Mouse (Mus musculus): ENCODE data around the gene Tssc4.

Tssc4 gene

DNA sequence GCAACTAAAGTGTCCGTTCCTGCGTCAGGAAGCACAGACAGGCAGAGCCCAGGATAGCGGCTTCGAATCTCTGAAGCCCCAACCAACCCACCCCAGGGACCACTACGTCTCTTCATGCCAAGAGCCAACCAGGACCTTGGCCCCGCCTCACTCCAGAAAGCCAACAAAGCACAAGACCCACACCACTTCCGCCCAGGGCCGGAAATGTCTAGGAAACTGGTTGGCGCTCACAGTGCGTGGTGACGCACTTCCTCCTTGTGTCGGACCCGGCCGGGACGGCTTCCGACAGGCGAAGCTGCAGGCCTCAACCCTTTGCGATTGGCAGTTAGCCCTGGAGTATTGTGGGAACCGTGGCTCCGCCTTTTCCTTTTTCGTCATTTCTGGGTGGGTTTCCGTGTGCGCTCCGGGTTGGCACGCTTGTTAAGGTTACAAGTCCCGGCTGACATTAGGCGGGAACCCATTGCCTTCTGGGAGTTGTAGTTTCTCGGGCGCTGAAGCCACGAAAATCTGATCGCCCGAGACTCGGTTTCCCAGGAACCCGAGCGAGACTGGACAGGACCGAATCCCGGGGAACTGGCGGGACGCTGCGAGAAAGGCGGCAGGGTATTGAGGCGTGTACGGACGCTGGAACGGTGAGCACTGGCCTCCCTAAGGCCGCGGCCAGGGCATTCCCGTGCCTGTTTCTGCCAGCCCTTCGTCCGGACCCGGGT, at the start of gene Tssc4:
Tssc4 (plus strand) TSS at position 368 of the 710 bp plus-strand sequence.
- DNase-seq, result peak; percentile 97

DNA sequence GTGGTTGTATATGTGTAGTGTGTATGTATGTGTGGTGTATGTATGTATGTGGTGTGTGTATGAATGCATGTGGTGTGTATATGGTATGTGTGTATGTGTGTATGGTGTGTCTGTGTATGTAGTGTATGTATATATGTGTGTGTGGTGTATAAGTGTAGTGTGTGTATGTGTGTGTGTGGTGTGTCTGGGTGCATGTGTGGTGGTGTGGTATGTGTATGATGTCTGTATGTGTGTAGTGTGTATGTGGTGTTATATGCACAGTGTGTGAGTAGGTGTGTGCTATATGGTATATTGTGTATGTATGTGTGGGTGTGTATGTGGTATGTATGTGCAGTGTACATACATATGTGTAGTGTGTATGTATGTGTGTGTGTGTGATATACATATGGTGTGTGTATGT, 49.0 kb upstream of the Tssc4 start:
- DNase-seq, result no peak

DNA sequence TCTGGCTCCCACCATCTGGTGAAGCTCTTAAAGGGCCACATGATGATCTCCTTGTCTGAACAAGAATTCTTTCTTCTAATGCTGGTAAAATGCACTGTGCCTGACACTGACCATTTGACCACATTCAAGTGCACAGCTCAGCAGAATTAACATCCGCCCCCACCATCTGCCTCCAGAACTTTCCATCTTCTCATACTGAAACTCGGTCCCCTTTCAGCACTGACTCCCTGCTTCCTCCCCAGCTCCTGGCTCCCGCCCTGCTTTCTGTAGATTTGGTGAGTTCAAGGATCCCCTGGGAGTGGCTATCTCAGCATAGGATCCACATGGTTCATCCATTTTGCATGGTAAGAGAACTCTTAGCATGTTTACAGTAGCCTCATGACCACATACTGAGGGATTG, 48.3 kb upstream of the Tssc4 start:
- DNase-seq, result no peak

DNA sequence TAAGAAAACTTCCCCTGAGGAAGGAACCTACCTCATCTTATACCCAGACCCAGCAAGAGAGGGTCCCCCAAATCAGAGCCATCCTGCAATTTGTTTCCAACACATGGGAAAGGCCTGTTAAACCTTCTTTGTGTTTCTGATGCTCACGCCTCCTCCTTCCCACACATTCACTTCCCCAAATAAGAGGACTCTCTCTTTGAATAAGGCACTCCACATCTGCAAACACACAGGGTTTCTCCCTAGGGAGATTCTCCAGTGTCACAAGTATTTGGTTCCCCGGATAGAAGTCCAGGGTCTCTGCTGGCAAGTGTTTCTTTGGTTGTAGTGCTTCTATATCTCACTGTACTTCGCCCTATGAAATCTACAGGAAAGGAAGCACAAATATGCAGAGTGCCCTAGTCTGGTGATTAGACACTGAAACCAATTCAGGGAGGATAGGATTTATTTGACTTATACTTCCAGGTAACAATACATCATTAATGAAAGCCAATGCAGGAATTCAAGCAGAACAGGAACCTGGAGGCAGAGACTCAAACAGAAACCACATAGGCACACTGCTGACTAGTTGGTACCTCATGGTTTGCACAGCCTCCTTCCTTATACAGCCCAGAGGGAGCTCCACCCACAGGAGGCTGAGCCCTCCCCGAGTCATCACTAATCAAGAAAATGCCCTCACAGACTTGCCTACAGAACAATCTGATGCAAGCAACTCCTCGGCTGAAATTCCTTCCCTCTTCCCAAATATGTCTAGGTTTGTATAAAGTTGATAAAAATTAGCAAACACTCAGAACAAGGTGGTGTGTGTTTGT, 47.5 kb upstream of the Tssc4 start:
- DNase-seq, result no peak

DNA sequence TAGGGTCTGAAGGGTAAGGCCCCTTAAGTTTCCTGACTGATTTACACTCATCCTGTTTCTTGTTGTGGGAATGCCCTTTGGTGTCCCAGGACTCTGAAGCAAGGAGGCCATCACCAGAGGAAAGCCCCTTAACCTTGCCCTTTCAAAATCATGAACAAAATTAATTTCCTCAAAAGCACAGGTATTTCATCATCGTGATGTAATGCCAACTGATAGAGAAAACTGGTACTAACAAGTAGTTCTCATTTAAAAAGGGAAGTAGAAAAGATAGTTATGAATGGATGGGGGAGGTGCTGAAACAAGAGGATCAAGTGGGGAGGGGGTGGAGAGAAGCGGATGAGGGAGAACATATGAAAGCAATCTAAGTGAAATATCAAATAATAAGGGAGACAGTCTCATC, 45.5 kb upstream of the Tssc4 start:
- no peak for DNase-seq

DNA sequence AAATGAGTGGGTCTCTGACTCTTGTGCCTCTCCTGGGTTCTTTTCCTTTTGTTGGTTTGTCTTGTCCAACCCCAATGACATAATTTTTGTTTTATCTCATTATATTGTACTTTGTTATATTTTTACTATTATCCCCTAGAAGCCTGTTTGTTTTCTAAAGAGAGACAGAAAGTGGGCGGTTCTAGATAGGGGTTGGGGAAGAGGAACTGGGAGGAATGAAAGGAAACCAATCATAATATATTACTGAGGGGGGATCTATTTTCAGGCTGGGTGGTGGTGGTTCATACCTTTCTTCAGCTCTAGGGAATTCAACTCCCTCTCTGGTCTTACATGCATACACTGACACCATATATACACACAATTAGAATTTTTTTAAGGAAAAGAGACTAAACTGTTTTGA, 44.8 kb upstream of the Tssc4 start:
- no peak for DNase-seq

DNA sequence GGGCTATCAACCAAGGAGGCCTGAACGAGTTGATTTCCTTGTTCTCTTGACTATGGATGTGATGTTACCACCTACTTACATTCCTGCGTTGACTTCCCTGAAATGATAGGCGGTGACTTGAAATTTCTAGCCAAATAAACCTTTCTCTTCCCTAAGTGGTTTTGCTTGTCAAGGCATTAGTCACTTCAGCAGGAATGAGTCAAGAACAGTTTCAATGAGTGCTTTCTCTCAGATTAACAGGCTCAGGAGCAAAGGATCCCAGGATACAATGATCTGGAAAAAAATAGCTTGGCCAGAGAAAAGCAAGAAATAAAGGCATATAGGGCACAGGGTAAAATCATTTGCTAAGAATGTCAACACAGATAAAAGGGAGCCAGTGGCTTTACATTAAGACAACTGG, 43.6 kb upstream of the Tssc4 start:
- no peak for DNase-seq

DNA sequence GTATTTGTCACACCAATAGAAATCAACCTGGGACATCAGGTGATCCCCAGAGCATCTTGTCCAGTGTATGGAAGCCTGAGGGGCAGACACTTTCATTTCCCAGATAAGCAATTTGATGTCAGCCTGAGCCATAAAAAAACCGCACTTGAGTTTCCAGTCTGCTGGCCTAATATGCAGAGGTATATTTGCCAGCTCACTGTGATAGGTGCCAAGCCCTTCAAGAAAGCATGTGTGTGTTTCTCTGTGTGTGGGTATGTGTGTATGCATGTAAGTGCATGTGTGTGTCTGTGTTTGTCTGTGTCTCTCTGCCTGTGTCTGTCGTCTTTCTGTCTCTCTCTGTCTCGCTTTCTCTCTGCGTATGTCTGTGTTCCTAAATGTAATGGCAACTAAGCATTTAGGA, 41.9 kb upstream of the Tssc4 start:
- DNase-seq, result no peak

DNA sequence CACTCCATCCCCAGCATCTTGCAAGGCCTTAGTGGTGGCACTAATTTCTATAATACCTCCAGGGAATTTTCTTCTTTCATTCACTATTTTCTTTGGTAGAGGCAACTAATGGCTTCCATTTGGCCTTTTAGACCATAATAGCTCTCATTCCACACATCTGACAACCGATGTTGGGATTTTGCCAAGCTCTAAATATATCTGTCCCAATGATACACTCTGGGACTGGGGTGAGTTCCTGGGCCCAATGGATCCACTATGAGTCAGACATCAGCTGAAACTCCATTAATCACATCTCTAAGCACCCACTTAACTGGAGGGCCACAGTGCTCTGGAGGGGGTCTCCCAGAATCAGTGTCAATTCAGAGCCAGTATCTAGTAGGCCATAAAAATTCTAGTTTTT, 37.2 kb upstream of the Tssc4 start:
- no peak for DNase-seq

DNA sequence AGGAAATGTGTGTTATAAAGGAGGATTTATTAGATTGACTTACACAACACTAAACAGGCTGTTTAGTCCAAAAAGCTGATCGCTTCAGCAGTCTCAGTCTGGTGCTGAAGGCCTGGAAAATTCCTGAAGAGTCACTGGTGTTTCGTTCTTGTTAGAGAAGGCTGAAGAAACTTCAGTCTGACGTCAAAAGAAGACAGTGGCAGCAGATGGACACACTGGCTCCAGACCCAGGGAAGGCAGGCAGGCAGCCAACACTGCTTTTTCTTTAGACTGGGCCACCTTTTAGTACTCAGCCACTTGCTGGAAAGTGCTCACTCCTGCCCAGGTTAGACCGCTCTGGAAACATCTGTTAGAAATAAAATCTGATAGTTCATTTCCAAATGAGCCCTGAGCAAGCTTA, 35.5 kb upstream of the Tssc4 start:
- no peak for DNase-seq

DNA sequence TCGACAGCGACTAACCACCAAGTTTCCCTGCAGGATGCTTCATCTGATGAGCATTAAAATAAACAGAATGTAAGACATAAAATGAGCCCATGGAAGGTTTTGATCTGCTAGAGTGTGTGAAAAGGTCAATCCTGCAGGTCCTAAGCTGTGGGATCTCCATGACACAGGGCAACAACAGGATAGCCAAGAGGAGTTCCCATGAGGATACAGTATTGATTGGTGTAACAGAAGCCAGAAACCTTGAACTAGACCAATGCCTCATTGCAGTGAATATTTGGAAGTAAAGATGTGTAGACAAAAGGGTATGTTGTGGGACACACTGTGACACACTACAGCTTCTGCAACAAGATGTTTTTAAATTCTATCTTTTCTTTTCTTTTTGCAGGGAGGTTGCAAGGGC, 34.9 kb upstream of the Tssc4 start:
- DNase-seq, result no peak

DNA sequence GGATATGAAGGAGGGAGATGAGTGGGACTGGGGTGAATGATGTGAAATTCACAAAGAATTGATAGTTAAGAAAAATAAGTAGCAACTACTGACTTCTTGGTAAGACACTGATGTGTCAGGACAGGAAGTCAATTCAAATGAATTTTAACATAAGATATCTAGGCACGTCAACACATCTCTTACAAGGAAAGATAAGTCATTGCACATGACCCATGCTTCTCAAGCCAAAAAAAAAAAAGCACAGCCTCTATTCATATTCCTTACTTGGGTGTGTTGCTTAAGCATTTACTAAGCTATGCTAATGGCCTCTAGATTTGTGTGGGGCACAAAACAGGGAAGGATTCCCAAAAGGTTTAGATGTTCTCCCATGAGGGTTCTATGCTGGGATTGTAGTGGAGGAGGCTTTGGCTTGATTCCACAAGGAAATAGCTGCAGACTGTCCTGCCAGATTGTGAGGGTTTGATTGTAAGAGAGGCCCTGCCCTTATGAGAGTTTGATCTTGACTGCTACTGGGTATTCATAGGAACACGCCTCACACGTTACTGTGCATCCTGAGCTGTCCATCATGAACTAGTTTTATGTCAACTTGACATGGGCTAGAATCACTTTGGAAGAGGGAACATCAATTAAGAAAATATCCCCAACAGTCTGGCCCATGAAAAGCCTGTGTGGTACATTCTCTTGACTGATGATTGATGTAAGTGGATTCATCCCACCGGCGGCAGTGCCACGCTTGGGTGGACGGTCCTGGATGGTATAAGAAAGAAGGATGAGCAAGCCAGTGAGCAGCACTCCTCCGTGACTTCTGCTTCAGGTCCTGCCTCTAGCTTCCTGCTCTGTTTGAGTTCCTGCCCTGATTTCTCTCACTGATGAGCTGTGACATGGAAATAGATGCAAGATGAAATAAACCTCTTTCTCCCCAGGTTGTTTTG, 34.3 kb upstream of the Tssc4 start:
- no peak for DNase-seq

DNA sequence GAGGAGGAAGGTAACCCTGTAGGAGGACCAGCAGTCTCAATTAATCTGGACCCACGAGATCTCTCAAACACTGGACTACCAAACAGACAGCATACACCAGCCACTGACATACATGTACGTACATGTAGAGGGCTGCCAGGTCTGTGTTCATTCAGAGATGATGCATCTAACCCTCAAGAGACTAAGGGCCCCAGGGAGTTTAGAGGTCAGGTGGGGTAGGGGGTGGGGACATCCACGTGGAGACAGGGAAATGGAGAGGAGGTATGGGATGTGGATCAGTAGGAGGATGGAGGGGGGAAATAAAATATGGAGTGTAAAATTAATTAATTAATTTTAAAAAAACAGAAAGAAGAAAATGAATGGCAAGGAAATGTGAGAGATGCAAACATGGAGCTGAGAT, 32.3 kb upstream of the Tssc4 start:
- no peak for DNase-seq

DNA sequence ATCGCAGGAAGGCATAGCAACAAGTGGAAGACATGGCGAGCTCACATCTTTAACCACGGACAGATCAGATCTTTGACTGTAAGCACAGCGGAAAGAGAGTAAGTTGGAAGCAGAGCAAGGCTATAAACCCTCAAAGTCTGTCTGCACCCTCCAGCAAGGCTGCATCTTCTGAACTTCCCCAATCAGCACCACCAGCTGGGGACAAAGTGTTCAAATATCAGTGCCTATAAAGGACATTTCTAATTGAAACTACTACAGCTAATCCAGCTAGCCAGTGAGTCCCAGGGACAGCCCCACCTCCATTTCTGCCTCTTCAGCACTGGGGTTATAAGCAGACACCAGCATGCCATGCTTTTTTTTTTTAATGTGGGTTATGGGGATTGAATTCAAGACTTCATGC, 31.7 kb upstream of the Tssc4 start:
- DNase-seq, result no peak

DNA sequence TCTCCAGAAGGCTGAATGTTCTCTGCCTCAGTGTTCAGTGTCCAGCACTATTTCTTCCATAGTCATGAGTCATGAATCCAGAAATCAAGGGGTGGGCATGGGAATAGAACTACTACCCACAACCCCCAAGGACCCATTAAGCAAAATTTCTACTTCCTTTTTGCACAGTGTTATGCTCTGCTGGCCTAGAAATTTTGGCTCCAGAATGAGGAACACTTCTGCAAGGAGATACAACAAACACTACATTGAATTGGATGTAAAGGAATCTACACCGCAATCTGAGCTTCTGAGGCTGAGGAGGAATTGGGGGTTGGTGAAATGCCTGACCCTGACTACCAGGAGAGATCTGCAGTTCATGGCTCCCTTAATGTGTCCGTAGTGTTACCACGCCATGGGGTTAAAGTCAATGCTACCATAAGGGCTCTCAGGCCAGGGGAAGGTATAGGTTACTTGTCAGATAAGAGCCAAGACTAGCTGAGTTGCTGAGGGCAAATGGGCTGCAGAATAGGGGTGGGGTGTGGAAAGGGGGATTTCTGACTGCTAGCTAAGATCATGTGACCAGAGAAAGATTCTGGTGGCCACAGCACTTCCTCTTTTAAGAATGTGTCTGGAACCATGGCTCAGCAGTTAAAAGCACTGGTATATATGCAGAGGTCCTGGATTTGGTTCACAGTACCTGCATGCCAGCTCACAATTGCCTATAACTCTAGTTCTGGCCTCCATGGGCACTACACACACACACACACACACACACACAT, 30.7 kb upstream of the Tssc4 start:
- no peak for DNase-seq

DNA sequence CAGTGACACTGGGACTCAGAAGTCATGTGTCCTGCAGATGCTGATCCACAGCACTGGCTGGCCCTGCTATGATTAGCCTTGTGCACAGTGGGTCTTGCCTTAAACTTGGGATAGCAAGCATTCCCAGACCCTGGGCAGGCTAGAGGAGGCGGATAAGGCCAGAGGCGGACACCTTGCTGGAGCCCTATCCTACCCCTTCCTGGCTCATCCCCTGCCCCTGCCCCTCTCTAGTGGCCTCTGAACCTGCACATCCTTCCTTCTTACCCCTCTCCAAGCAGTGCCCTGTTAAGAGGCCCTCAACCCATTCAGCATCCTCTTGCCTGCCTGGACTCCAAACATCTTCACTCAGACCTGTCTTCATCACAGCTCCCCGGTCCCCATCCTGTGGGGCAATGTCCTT, 28.5 kb upstream of the Tssc4 start:
- DNase-seq, result no peak

DNA sequence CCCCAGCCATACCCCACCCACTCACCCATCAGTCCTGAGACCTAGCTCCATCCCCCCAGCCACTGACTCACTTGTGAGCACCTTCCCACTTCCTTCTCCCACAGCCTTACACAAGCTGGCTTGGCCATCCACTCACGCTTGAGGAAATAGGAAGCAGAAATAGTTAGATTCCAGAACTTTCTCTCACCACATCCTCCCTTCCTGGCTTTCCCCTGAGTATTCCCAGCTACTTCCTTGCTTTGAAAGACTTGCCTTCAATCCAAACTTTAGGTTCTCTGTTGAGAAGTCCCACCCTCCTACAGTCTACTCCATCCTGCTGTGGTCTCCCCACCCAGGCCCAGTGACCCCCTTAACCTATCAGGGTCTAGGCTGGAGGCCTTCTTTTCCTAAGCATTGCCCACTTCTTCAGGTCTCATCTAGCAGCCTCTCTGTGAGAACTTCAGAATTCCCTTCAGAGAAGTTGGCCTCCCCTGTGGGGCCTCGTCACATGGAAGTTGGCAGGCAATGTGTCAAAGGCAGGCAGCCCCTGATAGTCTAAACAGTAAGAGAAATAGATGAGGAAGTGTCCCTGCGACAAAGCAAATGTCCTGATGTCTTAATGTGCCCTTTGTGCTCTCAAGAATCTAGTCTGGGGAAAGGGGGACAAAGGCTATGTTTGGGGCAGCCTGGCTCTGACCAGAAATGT, 27.8 kb upstream of the Tssc4 start:
- DNase-seq, result no peak

DNA sequence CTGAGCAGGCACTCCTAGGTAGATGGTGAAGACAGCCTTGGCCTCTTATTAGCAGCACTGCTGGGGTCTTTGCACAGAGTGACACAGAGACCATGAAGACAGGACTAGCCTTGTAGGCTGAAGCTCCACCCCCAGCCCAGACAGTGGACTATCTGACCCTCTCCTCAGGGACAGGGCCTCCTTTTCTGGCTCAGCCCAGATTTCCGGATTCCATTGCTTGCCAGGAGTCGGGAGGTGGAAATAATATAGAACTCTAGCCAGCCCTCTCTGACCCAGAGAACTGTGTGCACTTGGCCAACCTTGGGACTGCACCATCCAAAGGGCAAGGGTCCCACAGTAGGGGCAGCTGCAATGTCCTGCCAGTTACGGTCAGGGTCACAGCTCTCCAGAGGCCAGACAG, 27.0 kb upstream of the Tssc4 start:
- peak; percentile 79 for DNase-seq

DNA sequence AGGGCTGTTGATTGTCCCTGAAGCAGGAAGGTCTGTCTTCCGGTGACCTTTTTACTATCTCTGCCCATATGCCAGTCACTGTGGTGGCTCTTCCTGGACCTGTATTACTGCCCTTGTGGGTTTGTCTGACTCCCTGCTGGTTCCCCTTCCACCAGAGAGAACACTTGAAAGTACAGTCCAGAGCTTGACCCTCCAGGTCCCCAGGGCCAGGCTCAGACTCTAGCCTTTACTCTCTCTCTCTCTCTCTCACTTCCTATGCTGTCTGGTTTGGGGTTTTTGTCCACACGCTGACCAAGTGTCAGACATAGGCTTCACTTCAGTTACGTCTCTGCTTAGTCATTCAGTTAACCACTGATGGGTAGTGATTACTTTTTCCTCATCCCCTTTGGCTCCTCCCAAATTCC, 26.1 kb upstream of the Tssc4 start:
- DNase-seq, result no peak

DNA sequence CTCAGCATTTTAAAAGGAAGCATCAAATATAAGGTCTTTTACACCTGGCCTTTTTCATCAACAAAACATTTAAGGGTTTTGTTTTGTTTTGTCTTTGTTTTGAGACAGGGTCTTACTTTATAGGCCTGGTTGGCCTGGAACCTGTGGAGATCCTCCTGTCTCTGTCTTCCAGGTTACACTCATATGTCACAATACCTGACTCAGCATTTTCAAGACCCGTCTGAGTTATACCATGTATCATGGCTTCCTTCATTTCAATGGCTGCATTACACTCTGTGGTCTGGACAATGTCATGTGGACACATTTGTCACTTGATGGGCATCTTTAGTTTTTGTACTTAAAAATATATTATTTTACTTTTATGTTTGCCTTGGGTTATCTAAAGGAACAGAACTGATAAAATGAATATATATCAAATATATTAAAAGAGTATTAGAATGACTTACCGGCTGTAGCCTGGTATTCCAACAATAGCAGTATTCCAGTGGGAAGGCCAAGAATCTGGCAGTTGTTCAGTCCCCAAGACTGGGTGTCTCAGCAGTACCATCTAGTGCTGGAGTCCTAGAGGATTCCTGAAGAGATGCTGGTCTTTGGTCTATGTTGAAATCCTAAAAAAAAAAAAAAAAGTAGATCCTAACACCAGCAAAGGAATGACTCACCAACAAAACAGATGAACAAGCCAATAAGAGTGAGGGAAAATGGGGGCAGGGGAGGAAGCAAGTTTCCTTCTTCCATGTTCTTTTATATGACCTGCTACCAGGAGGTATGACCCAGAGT, 24.8 kb upstream of the Tssc4 start:
- no peak for DNase-seq

DNA sequence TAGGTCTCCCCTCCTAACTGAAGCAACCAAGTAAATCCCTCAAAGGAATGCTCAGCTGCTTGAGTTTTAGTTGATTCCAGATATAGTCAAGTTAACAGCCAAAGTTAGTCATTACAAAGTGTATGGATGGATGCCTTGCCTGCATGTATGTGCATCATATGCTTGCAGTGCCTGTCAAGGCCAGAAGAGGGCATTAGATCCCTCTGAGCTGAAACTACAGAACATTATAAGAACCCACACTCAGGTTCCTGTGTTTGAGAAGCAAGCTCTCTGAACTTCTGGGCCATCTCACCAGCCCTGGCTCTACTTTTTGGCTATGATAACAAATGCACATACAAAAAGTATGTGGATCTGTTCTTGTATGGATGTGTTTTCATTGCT, 24.2 kb upstream of the Tssc4 start:
- no peak for DNase-seq
